Mouse (Mus musculus): ENCODE results near the gene Gm20509. TPM values are rescaled to one million over a fixed set of nuclear protein-coding genes. Genes with fewer than 3 reads are reported as not detected.

The Gm20509 gene
- polyA plus RNA-seq, 2 experiments = not detected

GRCm38 (mm10) chr9:73097898-73098297, 4.4 kb upstream of the Gm20509 start:
- Histone ChIP-seq H3K4me1 (ENCODE audit: control insufficient read depth, insufficient read depth, low read length) (no peaks in the 10 kb centered on the region), H3K9ac (ENCODE audit: low read depth, low read length, severe bottlenecking) (no peak overlapping the region), H3K4me3 (replicated peaks; ENCODE audit: low read length) (no peak overlapping the region), H3K36me3 (ENCODE audit: control insufficient read depth, insufficient read depth, low read length) (no peaks in the 10 kb centered on the region), H3K27me3 (ENCODE audit: control insufficient read depth, insufficient read depth, low read length) (no peaks in the 10 kb centered on the region), H3K9me3 (ENCODE audit: control insufficient read depth, low read length) (no peaks in the 10 kb centered on the region), H3K27ac (replicated peaks; ENCODE audit: low read depth, low read length) (no peak overlapping the region), H3K4me2 (replicated peaks; ENCODE audit: low read depth, low read length, severe bottlenecking) (no peak overlapping the region)
- 90% methylated on average over 2 of the region's 2 CpGs for WGBS
- no peak for DNase-seq (ENCODE audit: low spot score)
- ATAC-seq (ENCODE audit: low FRiP score, low read depth) = no peak
- no peak for TF ChIP-seq POLR2A (IDR thresholded peaks at IDR 0.05; ENCODE audit: borderline replicate concordance, extremely low read depth, insufficient read depth, insufficient read length)

DNA sequence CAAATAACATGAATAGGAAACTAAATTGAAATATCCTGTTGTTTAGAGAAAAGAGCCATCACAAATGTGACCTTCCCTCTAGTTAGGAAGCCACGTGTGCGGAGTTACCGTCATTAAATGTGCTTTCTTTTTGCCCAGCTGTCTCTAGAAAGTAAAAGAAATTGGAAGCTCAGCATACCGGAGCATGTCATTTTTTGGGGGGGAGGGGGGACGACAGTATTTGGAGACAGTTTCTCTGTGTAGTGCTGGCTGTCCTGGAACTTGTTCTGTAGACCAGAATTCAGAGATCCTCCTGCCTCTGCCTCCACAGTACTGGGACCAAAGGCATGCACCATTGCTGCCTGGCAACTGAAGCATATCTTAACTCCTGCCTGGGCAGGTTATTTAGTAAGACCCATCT, 734 bp upstream of the Gm20509 start, which contains the start of gene Khdc3:
TSS of gene Khdc3 (plus strand) at position 301 of the 400 bp plus-strand sequence.
- no peak for ATAC-seq (ENCODE audit: low FRiP score, low read depth)
- Histone ChIP-seq H3K36me3 (ENCODE audit: control insufficient read depth, insufficient read depth, low read length) (no peaks in the 10 kb centered on the region), H3K4me2 (replicated peaks; ENCODE audit: low read depth, low read length, severe bottlenecking) (no peak within 1 kb of the TSS), H3K27me3 (ENCODE audit: control insufficient read depth, insufficient read depth, low read length) (0 out of 2 replicates have a peak, but pooled peaks cover 2% of the 10 kb centered on the region), H3K4me3 (replicated peaks; ENCODE audit: low read length) (no peak within 1 kb of the TSS), H3K9ac (ENCODE audit: low read depth, low read length, severe bottlenecking) (no peak within 1 kb of the TSS), H3K27ac (replicated peaks; ENCODE audit: low read depth, low read length) (no peak within 1 kb of the TSS), H3K9me3 (ENCODE audit: control insufficient read depth, low read length) (no peaks in the 10 kb centered on the region), H3K4me1 (ENCODE audit: control insufficient read depth, insufficient read depth, low read length) (peaks cover 6% of the 10 kb centered on the region; the same call in 1 of the 2 replicates)
- WGBS = 80% methylated on average over 5 of the region's 5 CpGs
- no peak for DNase-seq (ENCODE audit: low spot score)
- TF ChIP-seq POLR2A (IDR thresholded peaks at IDR 0.05; ENCODE audit: borderline replicate concordance, extremely low read depth, insufficient read depth, insufficient read length) = no peak

DNA sequence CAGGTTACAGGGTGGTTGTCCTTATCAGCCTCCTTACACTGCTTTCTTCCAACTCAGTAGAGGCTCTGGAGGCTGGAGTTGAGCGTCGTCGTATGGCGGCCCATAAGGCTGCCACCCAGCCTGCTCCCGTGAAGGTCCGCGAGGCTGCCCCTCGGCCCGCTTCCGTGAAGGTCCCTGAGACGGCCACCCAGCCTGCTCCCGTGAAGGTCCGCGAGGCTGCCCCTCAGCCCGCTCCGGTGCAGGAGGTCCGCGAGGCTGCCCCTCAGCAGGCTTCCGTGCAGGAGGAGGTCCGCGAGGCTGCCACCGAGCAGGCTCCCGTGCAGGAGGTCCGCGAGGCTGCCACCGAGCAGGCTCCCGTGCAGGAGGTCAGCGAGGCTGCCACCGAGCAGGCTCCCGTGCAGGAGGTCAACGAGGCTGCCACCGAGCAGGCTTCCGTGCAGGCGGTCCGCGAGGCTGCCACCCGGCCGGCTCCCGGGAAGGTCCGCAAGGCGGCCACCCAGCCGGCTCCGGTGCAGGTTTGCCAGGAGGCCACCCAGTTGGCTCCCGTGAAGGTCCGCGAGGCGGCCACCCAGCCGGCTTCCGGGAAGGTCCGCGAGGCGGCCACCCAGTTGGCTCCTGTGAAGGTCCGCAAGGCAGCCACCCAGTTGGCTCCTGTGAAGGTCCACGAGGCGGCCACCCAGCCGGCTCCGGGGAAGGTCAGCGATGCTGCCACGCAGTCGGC, 1.0 kb downstream of the Gm20509 start:
- Histone ChIP-seq H3K4me1 (ENCODE audit: control insufficient read depth, insufficient read depth, low read length) (peaks cover 6% of the 10 kb centered on the region; the same call in 1 of the 2 replicates), H3K4me2 (replicated peaks; ENCODE audit: low read depth, low read length, severe bottlenecking) (peak overlapping the region; percentile 84), H3K9me3 (ENCODE audit: control insufficient read depth, low read length) (no peaks in the 10 kb centered on the region), H3K27me3 (ENCODE audit: control insufficient read depth, insufficient read depth, low read length) (0 out of 2 replicates have a peak, but pooled peaks cover 2% of the 10 kb centered on the region), H3K4me3 (replicated peaks; ENCODE audit: low read length) (peak overlapping the region; percentile 37), H3K36me3 (ENCODE audit: control insufficient read depth, insufficient read depth, low read length) (no peaks in the 10 kb centered on the region), H3K27ac (replicated peaks; ENCODE audit: low read depth, low read length) (no peak overlapping the region), H3K9ac (ENCODE audit: low read depth, low read length, severe bottlenecking) (peak overlapping the region; percentile 54)
- no peak for TF ChIP-seq POLR2A (IDR thresholded peaks at IDR 0.05; ENCODE audit: borderline replicate concordance, extremely low read depth, insufficient read depth, insufficient read length)
- DNase-seq (ENCODE audit: low spot score) (no peak), ATAC-seq (ENCODE audit: low FRiP score, low read depth) (peak; percentile 70)
- WGBS = 6% methylated on average over 49 of the region's 60 CpGs

GRCm38 (mm10) chr9:73103880-73104198, 1.6 kb downstream of the Gm20509 start:
- Histone ChIP-seq H3K4me3 (replicated peaks; ENCODE audit: low read length) (peak overlapping the region; percentile 37), H3K27ac (replicated peaks; ENCODE audit: low read depth, low read length) (no peak overlapping the region), H3K4me2 (replicated peaks; ENCODE audit: low read depth, low read length, severe bottlenecking) (peak overlapping the region; percentile 84), H3K9ac (ENCODE audit: low read depth, low read length, severe bottlenecking) (peak overlapping the region; percentile 54; the same call in 1 of the 2 replicates), H3K4me1 (ENCODE audit: control insufficient read depth, insufficient read depth, low read length) (peaks cover 6% of the 10 kb centered on the region; the same call in 1 of the 2 replicates), H3K27me3 (ENCODE audit: control insufficient read depth, insufficient read depth, low read length) (0 out of 2 replicates have a peak, but pooled peaks cover 2% of the 10 kb centered on the region), H3K36me3 (ENCODE audit: control insufficient read depth, insufficient read depth, low read length) (no peaks in the 10 kb centered on the region), H3K9me3 (ENCODE audit: control insufficient read depth, low read length) (no peaks in the 10 kb centered on the region)
- no peak for TF ChIP-seq POLR2A (IDR thresholded peaks at IDR 0.05; ENCODE audit: borderline replicate concordance, extremely low read depth, insufficient read depth, insufficient read length)
- 43% methylated on average over 5 of the region's 5 CpGs for whole genome bisulfite sequencing
- ATAC-seq (ENCODE audit: low FRiP score, low read depth) (0 out of 2 replicates have a peak, but pooled peaks have one; percentile 26), DNase-seq (ENCODE audit: low spot score) (no peak)

GRCm38 (mm10) chr9:73105141-73105540, 2.9 kb downstream of the Gm20509 start:
- Histone ChIP-seq H3K4me3 (replicated peaks; ENCODE audit: low read length) (no peak overlapping the region), H3K27me3 (ENCODE audit: control insufficient read depth, insufficient read depth, low read length) (0 out of 2 replicates have a peak, but pooled peaks cover 2% of the 10 kb centered on the region), H3K9me3 (ENCODE audit: control insufficient read depth, low read length) (no peaks in the 10 kb centered on the region), H3K4me1 (ENCODE audit: control insufficient read depth, insufficient read depth, low read length) (peaks cover 6% of the 10 kb centered on the region; the same call in 1 of the 2 replicates), H3K27ac (replicated peaks; ENCODE audit: low read depth, low read length) (no peak overlapping the region), H3K36me3 (ENCODE audit: control insufficient read depth, insufficient read depth, low read length) (no peaks in the 10 kb centered on the region), H3K4me2 (replicated peaks; ENCODE audit: low read depth, low read length, severe bottlenecking) (no peak overlapping the region), H3K9ac (ENCODE audit: low read depth, low read length, severe bottlenecking) (no peak overlapping the region)
- ATAC-seq (ENCODE audit: low FRiP score, low read depth) (no peak), DNase-seq (ENCODE audit: low spot score) (no peak)
- WGBS = 68% methylated on average over 1 of the region's 1 CpGs
- no peak for TF ChIP-seq POLR2A (IDR thresholded peaks at IDR 0.05; ENCODE audit: borderline replicate concordance, extremely low read depth, insufficient read depth, insufficient read length)
